Mouse (Mus musculus) neural tube, embryonic 15.5 days (tissue): Measurements from ENCODE around the gene P4hb. TPM values are rescaled to one million over a fixed set of nuclear protein-coding genes. Genes with fewer than 3 reads are reported as not detected.

Source experiments
- ATAC-seq: fragments of 200-750 bp; cut with Nextera tagmentation; 2 replicates; pipeline ENCODE4 v1.8.0; 2017; ENCODE audit warnings: mild to moderate bottlenecking, moderate TSS enrichment, moderate library complexity; ENCODE audit not compliant: low FRiP score
- H3K27ac ChIP-seq: fragments of 300-500 bp; sonication (generic); replicated peaks from 2 replicates; pipeline ENCODE4 v1.5.1; 2015; ENCODE audit warnings: mild to moderate bottlenecking, inconsistent platforms
- H3K27me3 ChIP-seq: fragments of 300-500 bp; sonication (generic); replicated peaks from 2 replicates; pipeline ENCODE4 v1.6.1; 2015; ENCODE audit warnings: inconsistent platforms
- H3K36me3 ChIP-seq: fragments of 300-500 bp; sonication (generic); 2 replicates; pipeline ENCODE4 v1.6.1; 2015; ENCODE audit warnings: inconsistent platforms
- H3K4me1 ChIP-seq: fragments of 300-500 bp; sonication (generic); 2 replicates; pipeline ENCODE4 v1.6.1; 2015; ENCODE audit warnings: inconsistent platforms
- H3K4me2 ChIP-seq: fragments of 300-500 bp; sonication (generic); 2 replicates; pipeline ENCODE4 v1.6.1; 2015; ENCODE audit warnings: inconsistent platforms, mild to moderate bottlenecking, moderate library complexity
- H3K4me3 ChIP-seq: fragments of 300-500 bp; sonication (generic); replicated peaks from 2 replicates; pipeline ENCODE4 v1.5.1; 2015; ENCODE audit warnings: mild to moderate bottlenecking, inconsistent platforms
- H3K9ac ChIP-seq: fragments of 300-500 bp; sonication (generic); replicated peaks from 2 replicates; pipeline ENCODE4 v1.6.1; 2015; ENCODE audit warnings: mild to moderate bottlenecking, inconsistent platforms
- H3K9me3 ChIP-seq: fragments of 300-500 bp; sonication (generic); replicated peaks from 2 replicates; pipeline ENCODE4 v1.6.1; 2016; ENCODE audit warnings: inconsistent platforms
- WGBS: fragments of 180-500 bp; shearing (Covaris S2); methylation state at CpG from one replicate; pipeline ENCODE4 v1.1.7; 2015; ENCODE audit warnings: mixed read lengths; 5-methylcytosine and 5-hydroxymethylcytosine counted together
- polyA plus RNA-seq: library from polyadenylated mRNA; unstranded; fragments of >200 nt; fragmentation: Nextera tagmentation; extraction: Ambion mirVana; gene quantifications from 2 replicates; pipeline ENCODE4 v1.2.1, GENCODE M21; 2015

P4hb gene
- polyA plus RNA-seq, 1 experiment from 2014 or later = 282 TPM

- Histone ChIP-seq H3K36me3 (no peaks in the 10 kb centered on the region), H3K4me2 (no peak overlapping the region), H3K4me1 (peaks cover 10% of the 10 kb centered on the region), H3K9me3 (no peaks in the 10 kb centered on the region), H3K9ac (no peak overlapping the region), H3K27ac (no peak overlapping the region), H3K4me3 (no peak overlapping the region), H3K27me3 (peaks cover 75% of the 10 kb centered on the region)
- 34% methylated on average over 9 of the region's 9 CpGs for WGBS
- ATAC-seq = no peak
Observed at GRCm38 (mm10) chr11:120531646-120532045, 41.4 kb downstream of the P4hb start.

DNA sequence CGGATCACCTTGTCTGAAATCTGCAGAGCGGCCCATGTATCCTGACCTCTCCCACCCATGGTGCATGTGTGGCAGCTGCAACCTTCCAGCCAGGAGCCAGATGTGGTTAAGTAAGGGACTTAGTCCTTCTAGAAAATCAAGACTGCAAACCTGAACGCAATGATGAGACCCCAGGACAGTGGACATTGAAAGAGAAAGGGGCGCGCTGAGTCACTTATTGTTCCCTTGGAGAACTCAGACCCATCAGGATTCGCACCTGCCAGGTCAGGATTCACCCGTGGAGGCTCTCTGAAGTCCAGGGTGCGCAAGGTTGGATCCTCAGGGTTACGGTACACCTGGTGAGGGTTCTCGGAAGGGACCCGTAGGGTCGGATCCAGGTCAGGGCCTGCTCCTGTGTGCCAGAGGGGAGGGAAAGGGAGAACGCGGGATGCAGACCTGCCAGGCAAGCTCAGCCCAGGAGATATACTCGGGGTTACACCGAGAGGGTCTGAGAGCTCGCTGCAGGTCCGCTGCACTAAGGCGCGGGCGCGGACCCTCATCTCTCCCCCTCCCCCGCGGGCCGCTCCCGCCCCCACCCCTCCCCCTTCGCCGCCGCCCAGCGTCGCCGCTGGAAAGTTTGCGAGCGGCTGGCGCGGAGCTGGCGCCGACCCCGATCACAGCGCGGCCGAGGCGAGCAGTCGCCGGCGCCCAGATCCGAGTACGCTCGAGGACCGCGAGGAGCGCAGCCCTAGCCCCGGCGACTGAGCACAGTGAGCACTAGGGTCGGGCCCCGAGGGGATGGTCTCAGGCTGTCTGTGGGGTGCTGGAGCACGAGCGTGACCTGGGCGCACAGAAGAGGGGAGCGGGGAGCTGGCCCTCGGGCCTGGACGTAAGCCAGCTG, 42.7 kb downstream of the P4hb start, which contains the start of gene Gcgr:
Gcgr (plus strand) TSS at position 615 of the 880 bp plus-strand sequence.
- peak within 1 kb of the TSS; percentile 31 for H3K9ac ChIP-seq
- ATAC-seq = no peak
- peak within 1 kb of the TSS; percentile 65 for H3K4me2 ChIP-seq
- H3K9me3 ChIP-seq = no peaks in the 10 kb centered on the region
- 9% methylated on average over 48 of the region's 62 CpGs for WGBS
- peaks cover 10% of the 10 kb centered on the region for H3K4me1 ChIP-seq
- H3K4me3 ChIP-seq = peak within 1 kb of the TSS; percentile 34
- H3K27me3 ChIP-seq = peaks cover 75% of the 10 kb centered on the region
- H3K36me3 ChIP-seq = no peaks in the 10 kb centered on the region
- no peak within 1 kb of the TSS for H3K27ac ChIP-seq

GRCm38 (mm10) chr11:120528903-120529302, 44.1 kb downstream of the P4hb start:
- H3K4me3 ChIP-seq = no peak overlapping the region
- H3K9ac ChIP-seq = no peak overlapping the region
- 72% methylated on average over 4 of the region's 4 CpGs for WGBS
- H3K4me1 ChIP-seq = peaks cover 10% of the 10 kb centered on the region
- peaks cover 63% of the 10 kb centered on the region for H3K27me3 ChIP-seq
- ATAC-seq = no peak
- H3K4me2 ChIP-seq = no peak overlapping the region
- no peak overlapping the region for H3K27ac ChIP-seq
- no peaks in the 10 kb centered on the region for H3K9me3 ChIP-seq
- no peaks in the 10 kb centered on the region for H3K36me3 ChIP-seq

DNA sequence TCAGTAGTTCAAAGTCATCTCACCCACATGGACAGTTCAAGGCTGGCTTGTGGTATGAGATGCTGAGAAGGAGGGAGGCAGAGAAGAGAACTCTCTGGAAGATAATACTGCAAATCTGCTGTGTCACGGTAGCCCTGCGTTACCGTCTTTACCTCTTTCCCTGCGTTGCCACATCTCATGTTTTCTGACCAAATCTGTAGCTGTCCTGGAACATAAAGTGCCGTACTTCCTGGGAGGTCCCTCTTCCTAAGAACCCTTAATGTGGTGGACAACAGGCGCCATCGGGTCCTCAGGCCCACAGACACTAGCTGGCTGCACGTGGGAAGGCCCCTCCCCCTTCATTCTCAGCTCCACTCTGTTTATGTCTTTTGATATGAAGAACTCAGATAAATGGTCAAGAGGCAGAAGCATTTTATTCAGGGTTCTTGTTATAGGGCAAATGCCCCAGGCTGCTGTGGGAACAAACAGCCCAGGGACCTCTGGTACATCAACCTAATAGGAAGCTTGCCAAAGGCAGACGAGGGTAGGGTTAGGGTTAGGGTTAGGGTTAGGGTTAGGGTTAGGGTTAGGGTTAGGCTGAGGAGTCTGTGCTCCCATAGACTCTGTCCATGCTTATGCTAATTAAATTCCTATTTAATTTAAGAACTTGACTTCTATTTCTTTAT, 45.2 kb downstream of the P4hb start:
- H3K9me3 ChIP-seq = no peaks in the 10 kb centered on the region
- peaks cover 53% of the 10 kb centered on the region for H3K27me3 ChIP-seq
- 80% methylated on average over 9 of the region's 9 CpGs for WGBS
- H3K9ac ChIP-seq = no peak overlapping the region
- H3K4me2 ChIP-seq = no peak overlapping the region
- no peak overlapping the region for H3K4me3 ChIP-seq
- no peak for ATAC-seq
- no peak overlapping the region for H3K27ac ChIP-seq
- peaks cover 10% of the 10 kb centered on the region for H3K4me1 ChIP-seq
- H3K36me3 ChIP-seq = no peaks in the 10 kb centered on the region

DNA sequence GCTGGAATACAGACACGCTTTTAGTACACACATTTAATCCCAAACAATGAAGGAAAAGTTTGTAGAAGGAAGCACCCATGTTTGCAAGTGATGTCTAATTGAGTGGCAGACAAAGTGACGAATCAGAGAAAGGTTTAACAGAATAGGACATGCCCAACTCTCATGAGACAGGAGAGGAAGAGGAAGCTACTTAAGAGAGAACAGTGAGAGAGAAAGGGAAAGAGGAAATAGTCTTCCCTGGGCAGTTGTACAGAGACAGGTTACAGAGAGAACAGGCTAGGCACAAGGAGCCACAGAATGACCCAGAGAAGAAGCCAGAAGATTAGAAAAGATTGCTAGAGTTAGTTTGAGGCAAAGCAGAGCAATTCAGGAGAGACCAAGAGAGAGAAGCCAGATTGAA, 47.1 kb downstream of the P4hb start:
- H3K36me3 ChIP-seq = no peaks in the 10 kb centered on the region
- H3K4me1 ChIP-seq = peaks cover 8% of the 10 kb centered on the region
- no peak for ATAC-seq
- WGBS = 82% methylated on average over 2 of the region's 2 CpGs
- H3K4me3 ChIP-seq = no peak overlapping the region
- H3K9me3 ChIP-seq = no peaks in the 10 kb centered on the region
- H3K27ac ChIP-seq = no peak overlapping the region
- no peak overlapping the region for H3K4me2 ChIP-seq
- H3K9ac ChIP-seq = no peak overlapping the region
- peaks cover 35% of the 10 kb centered on the region for H3K27me3 ChIP-seq

- WGBS = 90% methylated on average over 8 of the region's 8 CpGs
- Histone ChIP-seq H3K27ac (no peak overlapping the region), H3K4me1 (no peaks in the 10 kb centered on the region), H3K36me3 (no peaks in the 10 kb centered on the region), H3K4me3 (no peak overlapping the region), H3K27me3 (peaks cover under 1% of the 10 kb centered on the region; the same call in 1 of the 2 replicates), H3K9ac (no peak overlapping the region), H3K4me2 (no peak overlapping the region), H3K9me3 (no peaks in the 10 kb centered on the region)
- no peak for ATAC-seq
Observed at GRCm38 (mm10) chr11:120522581-120522980, 50.5 kb downstream of the P4hb start.

DNA sequence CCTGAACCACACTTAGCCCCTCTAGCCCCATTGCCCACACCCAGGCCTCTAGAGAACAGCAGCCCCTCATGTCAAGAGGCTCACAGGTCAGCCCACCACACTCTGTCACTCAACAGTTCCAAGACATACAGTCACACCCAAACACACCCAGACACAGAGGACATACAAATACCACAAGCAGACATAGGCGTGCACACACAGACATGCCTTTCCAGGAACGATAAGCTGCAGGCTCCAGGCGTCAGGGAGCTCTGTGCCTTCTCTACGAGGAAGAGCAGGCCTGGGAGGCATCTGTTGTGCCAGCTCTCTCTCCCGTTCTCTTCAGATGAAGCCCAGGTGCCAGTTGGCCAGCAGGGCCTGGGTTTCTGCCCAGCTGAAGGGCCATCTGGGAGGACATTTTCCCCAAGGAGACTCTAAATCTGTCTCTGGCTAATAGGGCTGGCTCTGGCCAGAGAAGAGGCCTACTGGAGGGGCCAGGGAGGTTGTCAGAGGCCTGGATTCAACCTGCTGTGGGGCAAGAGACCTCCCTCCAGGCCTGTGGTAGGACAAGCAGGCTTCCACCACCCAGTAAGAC, 52.0 kb downstream of the P4hb start:
- no peak for ATAC-seq
- no peaks in the 10 kb centered on the region for H3K27me3 ChIP-seq
- H3K4me1 ChIP-seq = no peaks in the 10 kb centered on the region
- H3K4me2 ChIP-seq = no peak overlapping the region
- H3K4me3 ChIP-seq = no peak overlapping the region
- H3K36me3 ChIP-seq = no peaks in the 10 kb centered on the region
- no peaks in the 10 kb centered on the region for H3K9me3 ChIP-seq
- H3K27ac ChIP-seq = no peak overlapping the region
- WGBS = 76% methylated on average over 5 of the region's 5 CpGs
- H3K9ac ChIP-seq = no peak overlapping the region

GRCm38 (mm10) chr11:120520498-120520897, 52.6 kb downstream of the P4hb start:
- no peaks in the 10 kb centered on the region for H3K27me3 ChIP-seq
- WGBS = 82% methylated on average over 9 of the region's 9 CpGs
- H3K4me1 ChIP-seq = peaks cover 3% of the 10 kb centered on the region; the same call in 1 of the 2 replicates
- H3K4me2 ChIP-seq = no peak overlapping the region
- no peaks in the 10 kb centered on the region for H3K9me3 ChIP-seq
- no peak for ATAC-seq
- no peak overlapping the region for H3K27ac ChIP-seq
- H3K4me3 ChIP-seq = no peak overlapping the region
- no peaks in the 10 kb centered on the region for H3K36me3 ChIP-seq
- no peak overlapping the region for H3K9ac ChIP-seq

DNA sequence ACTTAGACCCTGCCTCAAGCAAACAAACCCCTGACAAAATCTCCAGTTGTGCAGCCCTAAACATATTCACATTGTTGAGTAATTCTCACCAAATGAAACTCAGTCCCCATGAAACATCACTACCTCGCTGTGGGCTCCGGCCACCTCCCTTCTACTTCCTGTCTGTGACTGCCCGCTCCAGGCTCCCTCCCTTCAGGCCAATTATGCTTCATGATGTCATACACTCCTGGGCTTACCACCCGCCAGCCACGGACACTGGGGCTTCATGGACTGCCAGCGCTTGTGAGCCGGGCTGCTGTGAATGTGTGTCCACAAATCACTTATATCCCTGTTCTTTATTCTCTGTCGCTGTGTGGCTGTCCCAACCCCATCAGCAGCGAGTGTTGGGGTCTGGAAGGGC, 53.3 kb downstream of the P4hb start:
- Histone ChIP-seq H3K4me2 (no peak overlapping the region), H3K9ac (no peak overlapping the region), H3K36me3 (no peaks in the 10 kb centered on the region), H3K9me3 (no peaks in the 10 kb centered on the region), H3K27me3 (no peaks in the 10 kb centered on the region), H3K4me3 (no peak overlapping the region), H3K27ac (no peak overlapping the region), H3K4me1 (peaks cover 5% of the 10 kb centered on the region; the same call in 1 of the 2 replicates)
- 40% methylated on average over 9 of the region's 9 CpGs for WGBS
- ATAC-seq = no peak

DNA sequence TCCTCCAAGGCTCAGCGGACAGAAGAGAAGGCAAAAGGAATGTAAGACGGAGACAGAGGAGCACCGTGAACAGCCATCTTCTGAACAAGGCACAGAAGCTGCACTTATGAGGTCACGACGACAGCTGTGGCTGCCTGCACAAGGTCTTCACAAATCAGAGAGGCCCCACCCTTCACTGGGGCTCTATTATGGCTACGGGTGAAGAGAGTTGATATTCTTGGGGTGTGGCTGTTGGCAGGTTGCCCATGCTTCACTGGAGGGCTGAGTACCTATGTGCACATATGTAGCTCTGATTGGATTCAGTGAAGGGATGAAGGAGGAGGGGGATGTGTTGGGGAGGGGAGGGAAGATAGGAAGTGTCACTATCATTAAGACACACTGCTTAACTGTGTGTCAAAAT, 54.5 kb downstream of the P4hb start:
- WGBS = 79% methylated on average over 6 of the region's 6 CpGs
- Histone ChIP-seq H3K4me1 (peaks cover 5% of the 10 kb centered on the region; the same call in 1 of the 2 replicates), H3K4me2 (no peak overlapping the region), H3K9ac (no peak overlapping the region), H3K36me3 (no peaks in the 10 kb centered on the region), H3K4me3 (no peak overlapping the region), H3K27me3 (no peaks in the 10 kb centered on the region), H3K9me3 (no peaks in the 10 kb centered on the region), H3K27ac (no peak overlapping the region)
- ATAC-seq = no peak

DNA sequence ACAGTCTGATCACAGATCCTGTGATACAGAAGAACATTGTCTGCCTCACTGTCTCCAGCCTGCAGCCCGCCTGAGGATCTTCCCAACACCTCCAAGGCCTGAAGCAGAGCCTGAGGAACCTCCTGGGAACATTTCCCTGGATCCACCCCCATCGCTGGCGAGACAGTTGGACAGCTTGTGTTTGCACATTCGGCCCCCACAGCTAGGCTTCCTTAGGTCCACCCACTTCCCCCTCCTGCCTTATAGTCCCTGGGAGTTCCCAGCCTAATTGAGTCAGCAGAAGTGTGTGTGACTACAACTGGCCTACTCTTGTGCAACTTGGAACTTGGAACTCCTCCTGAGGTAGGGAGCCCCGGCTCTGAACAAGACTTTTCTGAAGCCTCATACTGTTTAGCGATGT, 55.0 kb downstream of the P4hb start:
- H3K4me3 ChIP-seq = no peak overlapping the region
- H3K27ac ChIP-seq = no peak overlapping the region
- peaks cover 5% of the 10 kb centered on the region; the same call in 1 of the 2 replicates for H3K4me1 ChIP-seq
- H3K27me3 ChIP-seq = no peaks in the 10 kb centered on the region
- H3K9me3 ChIP-seq = no peaks in the 10 kb centered on the region
- H3K4me2 ChIP-seq = no peak overlapping the region
- WGBS = 71% methylated on average over 6 of the region's 6 CpGs
- H3K36me3 ChIP-seq = no peaks in the 10 kb centered on the region
- no peak for ATAC-seq
- H3K9ac ChIP-seq = no peak overlapping the region
